In the genomic region with DNA sequence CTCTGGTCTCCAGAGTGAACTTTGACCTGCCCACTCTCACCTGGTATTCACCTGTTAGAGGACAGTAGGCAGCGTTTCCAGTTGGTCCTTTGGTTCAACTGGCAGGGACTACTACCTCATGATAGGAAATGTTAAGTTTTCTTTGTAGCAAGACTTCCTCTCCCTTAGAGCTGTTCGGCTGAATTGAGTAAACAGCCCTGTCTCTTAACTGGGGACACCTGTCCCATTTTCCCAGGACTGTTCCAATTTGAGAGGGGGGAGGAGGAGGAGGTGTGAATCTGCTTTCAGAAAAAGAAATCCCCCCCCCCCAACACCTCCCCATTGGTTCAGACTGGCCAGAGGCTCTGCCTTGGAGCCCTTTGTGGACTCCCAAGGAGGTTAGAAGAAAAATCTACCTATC, we compare ENCODE assay signal across 9 mouse cellular contexts. TPM values are rescaled to one million over a fixed set of nuclear protein-coding genes. Genes with fewer than 3 reads are reported as not detected.
DNase-seq lines count a peak whose midpoint lies in the region; ATAC-seq and TF ChIP-seq lines count a peak whose summit lies in the region.
"Had no signal": no experiment of that assay in that cellular context is flagged by ENCODE, and none has a peak within 500 bp of the region (broad histone marks: within the 10 kb centered on the region; RNA-seq: fewer than 3 reads in every experiment).

No protein-coding gene starts in this region.

- H3K4me2 ChIP-seq in heart, embryonic 11.5 days = peak overlapping the region; percentile 100; the same call in 1 of the 2 replicates
- no peak overlapping the region; the same call in 1 of the 2 replicates for H3K4me2 ChIP-seq in forebrain, embryonic 16.5 days (ENCODE audit: low read length)
- H3K4me2 ChIP-seq in liver, embryonic 16.5 days (ENCODE audit: low read depth, low read length) = 0 out of 2 replicates have a peak overlapping the region, but pooled peaks have one; percentile 85
- no peak overlapping the region; the same call in 1 of the 2 replicates for H3K4me2 ChIP-seq in lung, postnatal 0 days (replicated peaks; ENCODE audit: low read depth, low read length)

- H3K9ac ChIP-seq in heart, embryonic 11.5 days (ENCODE audit: low read depth, low read length) = no peak overlapping the region
- no peak overlapping the region for H3K9ac ChIP-seq in forebrain, embryonic 16.5 days (replicated peaks; ENCODE audit: low read depth, low read length)
- no peak overlapping the region for H3K9ac ChIP-seq in liver, embryonic 16.5 days (ENCODE audit: low read depth, low read length)
- H3K9ac ChIP-seq in lung, postnatal 0 days (replicated peaks; ENCODE audit: low read depth) = no peak overlapping the region

- DNase-seq in heart, postnatal 4 days = no peak
- DNase-seq in ES-CJ7 (ENCODE audit: low read depth, low spot score) = peak; percentile 64
- no peak for DNase-seq in gastrocnemius, postnatal 4 days (ENCODE audit: low spot score in 2 of 2)
- no peak for DNase-seq in lung, postnatal 0 days (ENCODE audit: low spot score)
- DNase-seq in spleen, postnatal 4 days (ENCODE audit: low spot score in 2 of 2) = no peak
- DNase-seq: kidney, adult 9 months had no signal

- ATAC-seq in heart, embryonic 11.5 days (replicated peaks; ENCODE audit: insufficient number of reproducible peaks, low FRiP score, low TSS enrichment) = no peak
- ATAC-seq in forebrain, embryonic 16.5 days = no peak
- no peak for ATAC-seq in liver, embryonic 16.5 days (ENCODE audit: low read depth)
- ATAC-seq in lung, postnatal 0 days = no peak

- TF ChIP-seq CTCF in lung, postnatal 0 days (IDR thresholded peaks at IDR 0.05) = no peak

- H3K36me3 ChIP-seq in heart, embryonic 11.5 days (ENCODE audit: control insufficient read depth, insufficient read depth, low read length) = no peaks in the 10 kb centered on the region
- H3K36me3 ChIP-seq in forebrain, embryonic 16.5 days (ENCODE audit: control insufficient read depth, insufficient read depth) = no peaks in the 10 kb centered on the region
- no peaks in the 10 kb centered on the region for H3K36me3 ChIP-seq in liver, embryonic 16.5 days (ENCODE audit: control insufficient read depth, insufficient read depth)
- H3K36me3 ChIP-seq in lung, postnatal 0 days (ENCODE audit: insufficient read depth, low read length) = no peaks in the 10 kb centered on the region

- peaks cover 9% of the 10 kb centered on the region; the same call in 1 of the 2 replicates for H3K4me1 ChIP-seq in heart, embryonic 11.5 days (ENCODE audit: control insufficient read depth, insufficient read depth, low read length)
- H3K4me1 ChIP-seq in forebrain, embryonic 16.5 days (replicated peaks; ENCODE audit: control insufficient read depth, insufficient read depth, low read length) = peaks cover 19% of the 10 kb centered on the region
- H3K4me1 ChIP-seq in liver, embryonic 16.5 days (ENCODE audit: control insufficient read depth, low read depth, low read length) = peaks cover 6% of the 10 kb centered on the region
- peaks cover 6% of the 10 kb centered on the region; the same call in 1 of the 2 replicates for H3K4me1 ChIP-seq in lung, postnatal 0 days (ENCODE audit: insufficient read depth, low read depth, low read length)

- no peak overlapping the region for H3K4me3 ChIP-seq in heart, embryonic 11.5 days (ENCODE audit: low read depth, low read length)
- H3K4me3 ChIP-seq in forebrain, embryonic 16.5 days (replicated peaks; ENCODE audit: low read length) = peak overlapping the region; percentile 58
- no peak overlapping the region for H3K4me3 ChIP-seq in liver, embryonic 16.5 days (ENCODE audit: low read depth, low read length)
- no peak overlapping the region for H3K4me3 ChIP-seq in lung, postnatal 0 days (ENCODE audit: low read depth, low read length)

- H3K27me3 ChIP-seq in heart, embryonic 11.5 days (ENCODE audit: control insufficient read depth, insufficient read depth, low read length) = peaks cover 16% of the 10 kb centered on the region
- no peaks in the 10 kb centered on the region; the same call in 1 of the 2 replicates for H3K27me3 ChIP-seq in forebrain, embryonic 16.5 days (replicated peaks; ENCODE audit: control insufficient read depth, insufficient read depth, low read length)
- H3K27me3 ChIP-seq in liver, embryonic 16.5 days (ENCODE audit: control insufficient read depth, insufficient read depth, low read depth, low read length) = peaks cover 36% of the 10 kb centered on the region
- peaks cover 10% of the 10 kb centered on the region; the same call in 1 of the 2 replicates for H3K27me3 ChIP-seq in lung, postnatal 0 days (replicated peaks; ENCODE audit: insufficient read depth, low read length)

- WGBS in heart, embryonic 11.5 days (ENCODE audit: insufficient replicate concordance) = 28% methylated on average over 2 of the region's 2 CpGs
- WGBS in forebrain, embryonic 16.5 days = 19% methylated on average over 2 of the region's 2 CpGs
- WGBS in liver, embryonic 16.5 days (ENCODE audit: insufficient replicate concordance) = 17% methylated on average over 2 of the region's 2 CpGs
- 19% methylated on average over 2 of the region's 2 CpGs for WGBS in lung, postnatal 0 days

- no peak for TF ChIP-seq EP300 in lung, postnatal 0 days (IDR thresholded peaks at IDR 0.05)

- H3K27ac ChIP-seq in heart, embryonic 11.5 days (ENCODE audit: low read depth, low read length) = no peak overlapping the region
- H3K27ac ChIP-seq in forebrain, embryonic 16.5 days (ENCODE audit: low read length) = no peak overlapping the region
- no peak overlapping the region for H3K27ac ChIP-seq in liver, embryonic 16.5 days (ENCODE audit: low read length)
- H3K27ac ChIP-seq in lung, postnatal 0 days (ENCODE audit: low read length) = no peak overlapping the region

- no peaks in the 10 kb centered on the region for H3K9me3 ChIP-seq in heart, embryonic 11.5 days (replicated peaks; ENCODE audit: control insufficient read depth, low read length)
- peaks cover 3% of the 10 kb centered on the region; the same call in 1 of the 2 replicates for H3K9me3 ChIP-seq in forebrain, embryonic 16.5 days (ENCODE audit: control insufficient read depth, low read length)
- peaks cover 2% of the 10 kb centered on the region; the same call in 1 of the 2 replicates for H3K9me3 ChIP-seq in liver, embryonic 16.5 days (replicated peaks; ENCODE audit: control insufficient read depth, low read length)
- H3K9me3 ChIP-seq in lung, postnatal 0 days (ENCODE audit: low read length) = no peaks in the 10 kb centered on the region

RNA-seq across cellular contexts. Expression of a gene that starts 1.2 kb away (rescaled TPM):
- polyA plus RNA-seq in heart, embryonic 11.5 days (2014; fragmentation: Nextera tagmentation; extraction: Ambion mirVana) = 1.4 and 2.9 TPM in 2 replicates
- total RNA-seq in heart, postnatal 4 days (2021) = 10 to 100 TPM; 12.6 to 15.2 TPM
- polyA plus RNA-seq in forebrain, embryonic 16.5 days (2015; fragmentation: Nextera tagmentation; extraction: Ambion mirVana) = 8.1 and 10.6 TPM in 2 replicates
- polyA plus RNA-seq in liver, embryonic 16.5 days (2015; fragmentation: Nextera tagmentation; extraction: Ambion mirVana) = 0.99 and 1.3 TPM in 2 replicates
- total RNA-seq in gastrocnemius, postnatal 4 days (2021) = 1 to 10 TPM; 6.4 to 8.2 TPM
- 2.2 and 2.5 TPM in 2 replicates for polyA plus RNA-seq in lung, postnatal 0 days (2015; fragmentation: Nextera tagmentation; extraction: Ambion mirVana)

Comparison
In these comparisons a context has a peak if more than half of its experiments do, and no peak if none do; other contexts are left out.
1. H3K4me2 ChIP-seq: peak in heart, embryonic 11.5 days (single experiment) and liver, embryonic 16.5 days (single experiment); none in forebrain, embryonic 16.5 days (single experiment) and lung, postnatal 0 days (single experiment).